Mouse (Mus musculus) ovary, postnatal 10 days (tissue): Measurements from ENCODE around the gene Cfl1.
"Not testable (repeated sequence)": the region's sequence is repeated elsewhere in the genome, so short reads cannot be mapped to it uniquely, and the experiment has no call there.

Source experiments
- DNase-seq: peaks from one replicate; pipeline ENCODE4 v3.0.0; 2022; ENCODE audit warnings: low spot score

Gene Cfl1

GRCm38 (mm10) chr19:5488878-5489571 is 1.2 kb upstream of the Cfl1 start:
- DNase-seq = peak; percentile 96

DNA sequence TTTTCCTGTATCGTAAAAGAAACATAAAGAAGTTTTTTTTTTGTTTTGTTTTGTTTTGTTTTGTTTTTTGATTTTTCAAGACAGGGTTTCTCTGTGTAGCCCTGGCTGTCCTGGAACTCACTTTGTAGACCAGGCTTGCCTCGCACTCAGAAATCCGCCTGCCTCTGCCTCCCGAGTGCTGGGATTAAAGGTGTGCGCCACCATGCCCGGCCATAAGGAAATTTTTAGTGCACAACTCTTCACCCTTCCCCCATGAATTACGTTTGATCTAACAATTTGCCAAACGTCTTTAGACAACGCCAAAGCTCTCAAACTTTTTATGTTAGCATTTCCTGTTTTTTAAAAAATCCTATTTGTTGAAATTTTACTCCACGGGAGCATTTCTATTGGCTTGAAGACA is 534 bp upstream of the Cfl1 start:
- DNase-seq = not testable (repeated sequence)

DNA sequence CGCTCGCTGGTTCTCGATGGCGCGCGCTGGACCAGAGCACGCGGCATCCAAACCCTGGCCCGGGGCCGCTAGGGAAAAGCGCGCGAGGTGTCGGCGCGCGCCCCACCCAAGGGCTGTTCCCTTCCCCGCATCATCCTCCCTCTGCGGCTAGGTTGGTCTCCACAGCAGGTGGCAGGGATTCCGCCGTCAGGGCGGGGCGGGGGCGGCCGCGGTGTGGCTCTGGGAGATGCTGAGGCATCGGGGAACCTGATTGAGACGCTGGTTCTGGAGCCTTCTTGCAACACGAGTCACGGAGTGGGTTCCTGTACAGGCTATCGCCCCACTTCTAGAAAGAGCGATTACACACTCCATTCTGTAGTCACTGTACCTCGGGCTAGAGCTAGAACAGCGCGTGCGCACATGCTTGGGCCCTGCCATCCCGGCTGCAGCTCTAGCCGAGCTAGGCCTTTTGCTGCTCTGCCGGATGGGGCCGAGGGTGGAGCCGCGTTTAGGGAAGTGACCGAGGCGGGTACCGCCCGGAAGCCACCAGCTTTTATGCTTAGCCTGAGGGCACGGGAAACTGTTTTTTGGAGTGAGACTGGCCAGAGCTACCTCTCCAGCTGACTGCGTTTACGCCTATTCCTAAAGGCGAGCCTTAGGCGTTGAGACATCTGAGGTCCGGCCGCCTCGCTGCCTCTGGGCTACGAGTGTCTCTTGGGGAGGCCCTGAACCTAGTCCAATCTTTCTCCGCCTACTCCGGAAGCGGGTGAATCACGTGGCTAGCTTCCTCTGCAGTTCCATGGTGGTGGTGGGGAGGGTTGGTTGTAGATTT is 848 bp downstream of the Cfl1 start:
- peak; percentile 75 for DNase-seq

DNA sequence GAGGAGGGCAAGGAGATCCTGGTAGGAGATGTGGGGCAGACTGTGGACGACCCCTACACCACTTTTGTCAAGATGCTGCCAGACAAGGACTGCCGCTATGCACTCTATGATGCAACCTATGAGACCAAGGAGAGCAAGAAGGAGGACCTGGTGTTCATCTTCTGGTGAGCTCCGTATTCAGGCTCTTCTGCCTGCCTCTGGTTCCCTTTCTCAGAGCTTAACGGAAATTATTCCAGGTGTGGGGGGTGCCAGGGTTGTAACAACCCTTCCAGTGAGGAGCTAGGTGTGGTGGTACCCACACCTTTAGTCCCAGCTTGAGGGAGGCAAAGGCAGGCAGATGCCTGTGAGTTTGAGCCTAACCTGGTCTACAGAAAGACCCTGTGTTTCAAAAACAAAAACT is 2.4 kb downstream of the Cfl1 start:
- no peak for DNase-seq

GRCm38 (mm10) chr19:5493301-5493721 is 3.1 kb downstream of the Cfl1 start:
- not testable (repeated sequence) for DNase-seq

GRCm38 (mm10) chr19:5494314-5494713 is 4.1 kb downstream of the Cfl1 start:
- DNase-seq = no peak

DNA sequence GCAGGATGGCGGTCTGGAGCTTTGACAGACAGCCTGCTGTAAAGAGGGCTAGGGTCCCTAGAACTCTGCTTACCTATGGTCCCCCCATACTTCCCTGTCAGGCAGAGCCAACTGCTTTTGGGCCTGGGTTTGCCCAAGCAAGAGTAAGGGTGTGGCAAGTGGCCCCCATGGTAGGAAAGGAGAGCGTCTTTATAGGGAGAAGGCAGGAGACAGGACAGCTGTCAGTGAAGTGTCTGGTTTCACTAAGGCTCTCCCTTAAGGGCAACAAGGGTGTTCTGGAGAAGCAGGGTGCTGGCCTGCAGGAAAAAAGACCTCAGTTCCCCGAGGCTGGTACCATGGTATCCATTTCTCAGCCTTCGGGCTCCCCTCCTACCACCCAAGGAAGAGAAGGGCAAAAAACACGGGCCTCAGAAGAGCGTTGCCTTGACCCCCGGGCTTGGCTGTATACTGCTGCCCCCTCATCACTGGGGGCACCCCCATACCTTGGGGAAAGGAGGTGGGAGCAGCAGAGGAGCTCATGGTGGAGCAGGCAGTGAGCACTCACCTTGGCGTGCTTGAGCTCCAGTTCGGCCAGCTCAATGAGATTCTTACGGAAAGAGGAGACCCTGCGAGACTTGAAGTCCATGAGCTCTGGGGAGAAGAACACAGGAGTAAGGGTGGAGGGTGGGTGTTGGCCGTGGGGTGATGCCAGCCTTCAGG is 5.2 kb downstream of the Cfl1 start:
- no peak for DNase-seq

GRCm38 (mm10) chr19:5496052-5496370 is 5.8 kb downstream of the Cfl1 start:
- DNase-seq = no peak

DNA sequence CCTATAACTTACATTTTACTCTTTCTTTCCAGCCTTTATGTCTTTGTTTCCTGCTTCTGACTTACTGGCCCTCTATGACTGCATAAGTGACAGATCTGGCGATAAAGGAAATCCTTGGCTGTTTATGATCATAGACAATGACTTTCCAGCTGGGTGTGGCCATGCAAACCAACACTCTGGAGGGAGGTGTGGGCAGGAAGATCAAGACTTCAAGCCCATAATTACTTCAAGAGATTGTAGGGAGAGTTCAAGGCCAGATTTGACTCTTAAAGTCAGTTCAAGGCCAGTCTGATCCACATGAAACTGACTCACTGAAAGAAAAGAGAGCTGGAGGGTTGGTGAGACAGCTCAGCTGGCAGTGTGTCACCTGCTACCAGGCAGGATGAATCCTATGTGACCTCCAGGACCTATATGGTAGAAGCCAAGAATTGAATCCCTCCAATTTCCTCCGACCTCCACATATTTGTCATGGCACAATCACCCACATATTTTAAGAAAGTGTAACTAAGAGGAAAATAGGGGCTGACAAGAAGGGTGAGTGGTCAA is 10.1 kb downstream of the Cfl1 start:
- no peak for DNase-seq

DNA sequence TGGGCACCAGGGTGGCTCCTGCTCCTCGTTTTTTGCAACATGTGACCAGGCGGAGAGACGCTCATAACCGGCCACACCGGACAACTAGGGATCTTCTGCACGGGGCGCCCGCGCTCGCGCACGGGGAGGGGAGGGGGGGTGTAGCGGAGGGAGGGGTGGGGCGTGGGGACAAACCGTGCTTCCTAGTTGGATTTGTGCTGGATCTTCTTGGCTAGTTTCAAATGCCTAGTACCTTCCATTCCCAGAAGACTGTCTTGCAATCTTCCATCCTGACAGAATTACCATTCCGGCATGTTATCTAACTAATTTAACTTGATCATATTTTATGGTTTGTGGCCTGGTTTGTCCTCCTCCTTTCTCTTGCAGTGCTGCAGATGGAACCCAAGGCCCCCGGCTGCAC is 13.4 kb downstream of the Cfl1 start, which contains the start of gene 1700020D05Rik:
Gene 1700020D05Rik, minus strand, starts transcription at position 101 of the 400 bp plus-strand sequence.
- DNase-seq = no peak

- DNase-seq = peak; percentile 91
Measured at GRCm38 (mm10) chr19:5510031-5511026, 20.1 kb downstream of the Cfl1 start, which contains the start of gene Snx32. Gene Snx32, minus strand, starts transcription at chr19:5510538.

DNA sequence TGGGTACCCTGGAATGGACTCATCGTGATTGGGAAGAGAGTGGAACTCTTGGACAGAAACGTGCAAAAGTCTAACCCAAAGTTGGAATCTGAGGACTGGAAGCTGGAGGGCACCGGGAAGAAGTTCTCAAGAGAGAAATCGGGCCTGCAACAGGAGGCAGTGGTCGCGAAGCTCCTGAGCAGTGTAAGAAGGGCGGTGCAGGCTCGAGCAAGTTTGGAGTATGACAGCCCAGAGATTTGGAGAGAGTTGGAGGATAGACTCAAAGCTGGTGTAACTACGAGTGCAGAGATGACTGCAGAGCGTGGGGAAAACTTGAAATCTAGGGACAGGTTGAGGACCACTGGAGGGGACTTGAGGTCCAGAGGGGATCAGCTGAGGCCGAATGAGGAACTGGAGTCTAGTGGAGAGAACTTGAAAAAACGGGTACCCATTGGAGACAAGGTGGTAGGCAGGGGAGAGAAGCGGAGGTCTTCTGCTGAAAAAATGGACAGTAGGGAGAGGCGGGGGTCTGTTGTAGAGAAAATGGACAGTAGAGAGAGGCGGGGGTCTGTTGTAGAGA is 20.9 kb downstream of the Cfl1 start:
- no peak for DNase-seq

DNA sequence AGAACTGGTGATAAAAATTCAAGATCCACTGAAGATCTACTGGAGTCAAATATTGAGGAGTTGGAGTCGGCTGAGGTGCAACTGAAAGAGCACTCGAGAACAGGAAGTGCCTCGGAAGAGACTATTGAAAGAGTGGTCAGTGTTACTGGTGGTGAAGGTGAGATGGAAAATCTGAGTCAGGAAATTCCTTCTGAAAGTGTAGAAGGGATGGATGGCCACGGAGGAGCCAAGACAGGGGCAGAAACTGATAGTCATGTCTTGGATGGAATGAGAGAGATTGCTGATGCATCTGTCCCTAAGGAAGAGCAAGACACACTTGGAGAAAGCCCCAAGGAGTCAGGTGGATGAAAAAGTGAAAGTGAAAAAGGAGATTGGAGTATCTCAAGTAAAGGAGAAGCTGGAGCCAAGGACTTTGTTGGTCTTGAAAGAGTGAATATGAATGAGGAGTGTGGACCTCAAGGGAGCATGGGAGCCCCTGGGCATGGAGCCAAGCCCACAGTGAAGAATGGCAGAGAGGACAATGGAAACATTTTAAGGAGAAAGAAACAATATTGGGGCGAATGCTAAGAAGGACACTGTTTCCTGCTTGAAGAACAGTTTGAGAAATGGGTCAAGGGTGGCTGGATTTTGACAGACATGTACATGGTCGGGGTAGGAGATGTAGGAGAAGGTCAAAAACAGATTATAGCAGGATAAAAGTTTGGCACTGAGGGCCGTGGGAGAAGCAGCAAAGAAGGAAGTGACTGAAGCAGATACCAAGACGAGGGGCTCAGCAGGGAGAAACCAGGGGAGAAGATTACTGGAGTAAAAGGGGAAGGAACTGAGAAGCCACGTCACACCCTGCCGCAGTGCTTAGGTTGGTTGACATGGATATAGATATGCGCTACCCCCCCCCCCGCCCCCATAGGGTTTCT is 22.1 kb downstream of the Cfl1 start:
- DNase-seq = no peak

DNA sequence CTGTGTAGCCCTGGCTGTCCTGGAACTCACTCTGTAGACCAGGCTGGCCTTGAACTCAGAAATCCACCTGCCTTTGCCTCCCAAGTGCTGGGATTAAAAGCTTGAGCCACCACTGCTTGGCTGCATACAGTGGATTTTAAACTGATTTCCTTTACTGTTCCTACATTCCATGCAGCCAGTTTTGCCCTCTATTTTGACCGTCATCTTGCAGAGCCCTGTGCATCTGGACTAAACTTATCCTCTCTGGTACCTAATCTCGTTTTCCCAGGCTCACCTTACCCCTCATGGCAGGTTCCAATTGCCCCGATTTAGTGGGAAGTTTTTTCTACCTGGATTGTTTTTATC is 22.7 kb downstream of the Cfl1 start:
- DNase-seq = no peak

GRCm38 (mm10) chr19:5515840-5516777 is 25.9 kb downstream of the Cfl1 start:
- DNase-seq = no peak

DNA sequence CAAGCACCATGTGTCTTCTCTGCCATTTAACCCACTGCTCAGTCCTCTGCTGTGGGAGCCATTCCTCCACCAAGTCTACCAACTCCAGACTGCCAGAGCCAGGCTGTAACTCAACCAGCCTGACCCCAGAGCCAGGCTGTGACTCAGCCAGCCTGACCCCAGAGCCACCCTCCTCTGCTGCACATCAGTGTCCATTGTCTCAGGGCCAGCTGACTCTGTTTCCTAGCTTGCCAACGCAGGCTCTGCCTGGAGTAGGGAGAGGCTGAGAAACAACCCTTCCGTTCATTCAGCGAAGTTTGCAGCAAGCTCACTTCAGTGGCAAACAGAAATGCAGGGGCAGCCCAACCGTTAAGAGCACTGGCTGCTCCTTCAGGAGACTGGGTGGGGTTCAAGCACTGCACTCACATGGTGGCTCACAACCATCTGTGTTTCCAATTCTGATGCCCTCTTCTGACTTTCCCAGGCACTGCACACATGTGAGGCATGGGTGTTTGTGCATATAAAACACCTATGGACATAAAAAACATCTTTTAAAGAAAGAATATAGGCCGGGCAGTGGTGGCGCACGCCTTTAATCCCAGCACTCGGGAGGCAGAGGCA is 26.8 kb downstream of the Cfl1 start:
- DNase-seq = no peak

GRCm38 (mm10) chr19:5518721-5519120 is 28.5 kb downstream of the Cfl1 start:
- no peak for DNase-seq

DNA sequence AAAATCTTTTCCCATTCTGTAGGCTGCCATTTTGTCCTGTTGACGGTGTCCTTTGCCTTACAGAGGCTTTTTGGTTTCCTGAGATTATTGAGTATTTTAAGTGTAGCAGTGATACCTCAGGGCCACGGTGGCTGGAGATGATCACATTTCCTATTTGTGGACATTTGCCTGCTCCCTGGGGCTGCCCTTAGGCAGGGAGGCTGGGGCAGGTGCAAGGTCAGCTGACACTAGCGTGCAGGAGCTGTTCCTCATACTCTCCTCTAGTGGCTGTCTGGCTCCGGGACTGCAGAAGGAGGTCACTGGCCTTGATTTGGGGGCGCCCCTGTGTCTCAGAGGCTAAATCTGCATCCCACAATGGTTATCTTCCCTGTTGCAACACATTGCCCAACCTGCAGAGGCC is 34.9 kb downstream of the Cfl1 start:
- DNase-seq = no peak
